Mouse (Mus musculus) embryonic facial prominence, embryonic 11.5 days (tissue): ENCODE results near the gene Setd1b. TPM values are rescaled to one million over a fixed set of nuclear protein-coding genes. Genes with fewer than 3 reads are reported as not detected.

Experiments
- ATAC-seq: fragments of 200-750 bp; cut with Nextera tagmentation; replicated peaks from 2 replicates; pipeline ENCODE4 v1.8.0; 2017; ENCODE audit warnings: low read depth; ENCODE audit not compliant: insufficient number of reproducible peaks, low FRiP score, low TSS enrichment
- DNase-seq: peaks from one replicate; pipeline ENCODE4 v3.0.0-alpha.2; 2015; ENCODE audit warnings: low spot score
- H3K27ac ChIP-seq: fragments of 300-500 bp; sonication (generic); replicated peaks from 2 replicates; pipeline ENCODE4 v1.5.1; 2014; ENCODE audit warnings: mild to moderate bottlenecking, low read depth, low read length, control low read depth
- H3K27me3 ChIP-seq: fragments of 300-500 bp; sonication (generic); 2 replicates; pipeline ENCODE4 v1.6.1; 2014; ENCODE audit warnings: mild to moderate bottlenecking, low read length, moderate library complexity, mixed read lengths; ENCODE audit not compliant: control insufficient read depth, insufficient read depth
- H3K36me3 ChIP-seq: fragments of 300-500 bp; sonication (generic); replicated peaks from 2 replicates; pipeline ENCODE4 v1.6.1; 2014; ENCODE audit warnings: low read depth, mild to moderate bottlenecking, low read length, moderate library complexity, mixed read lengths; ENCODE audit not compliant: control insufficient read depth, insufficient read depth
- H3K4me1 ChIP-seq: fragments of 300-500 bp; sonication (generic); 2 replicates; pipeline ENCODE4 v1.6.1; 2014; ENCODE audit warnings: low read length, mixed read lengths; ENCODE audit not compliant: control insufficient read depth, insufficient read depth
- H3K4me2 ChIP-seq: fragments of 300-500 bp; sonication (generic); 2 replicates; pipeline ENCODE4 v1.6.1; 2014; ENCODE audit warnings: low read depth, mild to moderate bottlenecking, control low read depth, low read length, moderate library complexity
- H3K4me3 ChIP-seq: fragments of 300-500 bp; sonication (generic); 2 replicates; pipeline ENCODE4 v1.5.1; 2014; ENCODE audit warnings: low read depth, low read length, control low read depth
- H3K9ac ChIP-seq: fragments of 300-500 bp; sonication (generic); replicated peaks from 2 replicates; pipeline ENCODE4 v1.6.1; 2014; ENCODE audit warnings: mild to moderate bottlenecking, control low read depth, low read length
- H3K9me3 ChIP-seq: fragments of 300-500 bp; sonication (generic); replicated peaks from 2 replicates; pipeline ENCODE4 v1.6.1; 2016; ENCODE audit warnings: mild to moderate bottlenecking, low read length, inconsistent platforms, mixed read lengths; ENCODE audit not compliant: control insufficient read depth
- WGBS: fragments of 180-500 bp; shearing (Covaris S2); extraction: QIAGEN DNeasy Blood & Tissue Kit; methylation state at CpG from one replicate; pipeline ENCODE4 v1.1.7; 2014; 5-methylcytosine and 5-hydroxymethylcytosine counted together
- polyA plus RNA-seq: library from polyadenylated mRNA; unstranded; fragments of >200 nt; fragmentation: Nextera tagmentation; extraction: Ambion mirVana; gene quantifications from 2 replicates; pipeline ENCODE4 v1.2.1, GENCODE M21; 2014

Gene Setd1b
- polyA plus RNA-seq, 1 experiment from 2014 or later = 9.6 TPM

DNA sequence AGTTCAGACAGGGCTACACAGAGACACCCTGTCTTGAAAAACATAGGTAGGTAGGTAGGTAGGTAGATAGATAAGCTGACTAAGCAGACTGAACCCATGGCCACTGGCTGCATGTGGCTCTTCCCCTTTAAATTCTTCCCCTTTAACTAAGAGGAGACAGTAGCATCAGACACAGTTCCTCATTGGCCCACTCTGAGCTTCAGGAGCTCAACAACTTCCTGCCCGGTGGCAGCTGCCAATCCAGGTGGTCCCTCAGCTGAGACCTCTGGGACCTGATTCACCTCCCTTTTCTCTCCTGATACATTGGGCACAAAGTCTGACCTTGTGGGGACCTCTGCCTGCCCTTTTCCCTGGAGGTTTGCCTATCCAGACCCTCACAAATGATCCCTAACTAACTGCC is 10.9 kb downstream of the Setd1b start:
- ATAC-seq = no peak
- no peaks in the 10 kb centered on the region for H3K9me3 ChIP-seq
- H3K4me1 ChIP-seq = peaks cover 4% of the 10 kb centered on the region
- H3K36me3 ChIP-seq = peaks cover 11% of the 10 kb centered on the region
- no peak overlapping the region for H3K27ac ChIP-seq
- no peaks in the 10 kb centered on the region for H3K27me3 ChIP-seq
- no peak overlapping the region for H3K4me3 ChIP-seq
- H3K4me2 ChIP-seq = no peak overlapping the region
- H3K9ac ChIP-seq = no peak overlapping the region
- 80% methylated on average over 1 of the region's 1 CpGs for WGBS
- DNase-seq = no peak

- H3K27ac ChIP-seq = no peak overlapping the region
- H3K9me3 ChIP-seq = no peaks in the 10 kb centered on the region
- no peak overlapping the region for H3K4me2 ChIP-seq
- ATAC-seq (0 out of 2 replicates have a peak, but pooled peaks have one; percentile 15), DNase-seq (peak; percentile 76)
- H3K4me3 ChIP-seq = no peak overlapping the region
- no peak overlapping the region for H3K9ac ChIP-seq
- H3K4me1 ChIP-seq = no peaks in the 10 kb centered on the region; the same call in 1 of the 2 replicates
- no peaks in the 10 kb centered on the region for H3K27me3 ChIP-seq
- H3K36me3 ChIP-seq = peaks cover 29% of the 10 kb centered on the region
- WGBS = 53% methylated on average over 7 of the region's 7 CpGs
Measured at GRCm38 (mm10) chr5:123155425-123155824, 13.4 kb downstream of the Setd1b start.

GRCm38 (mm10) chr5:123156763-123157162 is 14.8 kb downstream of the Setd1b start:
- Histone ChIP-seq H3K4me2 (no peak overlapping the region), H3K9ac (no peak overlapping the region), H3K36me3 (peaks cover 34% of the 10 kb centered on the region), H3K4me1 (no peaks in the 10 kb centered on the region), H3K27ac (no peak overlapping the region), H3K27me3 (no peaks in the 10 kb centered on the region), H3K4me3 (no peak overlapping the region), H3K9me3 (no peaks in the 10 kb centered on the region)
- WGBS = 85% methylated on average over 12 of the region's 12 CpGs
- no peak for ATAC-seq
- DNase-seq = no peak

GRCm38 (mm10) chr5:123157972-123158371 is 16.0 kb downstream of the Setd1b start:
- H3K9ac ChIP-seq = no peak overlapping the region
- no peaks in the 10 kb centered on the region for H3K27me3 ChIP-seq
- H3K4me3 ChIP-seq = no peak overlapping the region
- H3K9me3 ChIP-seq = no peaks in the 10 kb centered on the region
- H3K4me1 ChIP-seq = no peaks in the 10 kb centered on the region
- no peak overlapping the region for H3K4me2 ChIP-seq
- DNase-seq = no peak
- no peak overlapping the region for H3K27ac ChIP-seq
- peaks cover 28% of the 10 kb centered on the region for H3K36me3 ChIP-seq
- ATAC-seq = no peak
- WGBS = 89% methylated on average over 4 of the region's 4 CpGs

DNA sequence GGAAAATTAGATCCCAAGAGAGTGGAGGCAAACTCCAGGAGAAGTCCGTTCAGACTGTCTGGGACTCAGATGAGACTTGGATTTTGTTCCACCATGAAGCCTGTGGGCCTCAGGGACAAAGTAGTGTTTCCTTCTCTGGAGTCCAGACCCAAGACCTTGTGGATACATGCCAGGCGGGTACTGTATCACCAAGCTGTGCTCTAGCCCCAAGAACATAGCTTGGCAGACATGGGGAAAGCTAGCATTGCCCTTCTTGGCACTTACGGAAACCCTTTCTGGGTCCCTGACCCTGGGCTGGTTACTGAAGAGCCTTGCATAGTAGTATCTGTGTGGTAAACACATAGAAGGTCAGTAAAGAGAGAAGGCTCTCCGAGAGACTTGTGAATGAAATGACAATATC is 17.5 kb downstream of the Setd1b start:
- Histone ChIP-seq H3K27ac (no peak overlapping the region), H3K4me3 (no peak overlapping the region), H3K36me3 (peaks cover 36% of the 10 kb centered on the region), H3K9me3 (no peaks in the 10 kb centered on the region), H3K9ac (no peak overlapping the region), H3K4me1 (no peaks in the 10 kb centered on the region), H3K4me2 (no peak overlapping the region), H3K27me3 (no peaks in the 10 kb centered on the region)
- ATAC-seq = no peak
- no peak for DNase-seq
- WGBS = 92% methylated on average over 4 of the region's 4 CpGs

DNA sequence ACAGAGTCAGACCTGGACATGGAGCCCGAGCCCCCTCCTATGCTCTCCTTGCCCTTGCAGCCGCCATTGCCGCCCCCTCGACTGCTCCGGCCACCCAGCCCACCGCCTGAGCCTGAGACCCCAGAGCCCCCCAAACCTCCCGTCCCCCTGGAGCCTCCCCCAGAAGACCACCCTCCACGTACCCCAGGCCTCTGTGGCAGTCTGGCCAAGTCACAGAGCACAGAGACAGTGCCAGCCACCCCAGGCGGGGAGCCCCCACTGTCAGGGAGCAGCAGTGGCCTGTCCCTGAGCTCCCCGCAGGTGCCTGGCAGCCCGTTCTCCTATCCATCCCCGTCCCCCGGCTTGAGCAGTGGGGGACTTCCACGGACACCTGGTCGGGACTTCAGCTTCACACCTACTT is 17.9 kb downstream of the Setd1b start:
- peaks cover 36% of the 10 kb centered on the region for H3K36me3 ChIP-seq
- 93% methylated on average over 13 of the region's 15 CpGs for WGBS

GRCm38 (mm10) chr5:123160341-123160740 is 18.3 kb downstream of the Setd1b start:
- H3K4me1 ChIP-seq = no peaks in the 10 kb centered on the region
- 97% methylated on average over 15 of the region's 15 CpGs for WGBS
- H3K9ac ChIP-seq = no peak overlapping the region
- H3K27ac ChIP-seq = no peak overlapping the region
- H3K27me3 ChIP-seq = no peaks in the 10 kb centered on the region
- no peak overlapping the region for H3K4me3 ChIP-seq
- no peak for DNase-seq
- peaks cover 36% of the 10 kb centered on the region for H3K36me3 ChIP-seq
- no peaks in the 10 kb centered on the region for H3K9me3 ChIP-seq
- H3K4me2 ChIP-seq = no peak overlapping the region
- ATAC-seq = no peak

More for the DNA sequence above, 17.9 kb downstream of the Setd1b start:
- Histone ChIP-seq H3K27me3 (no peaks in the 10 kb centered on the region), H3K27ac (no peak overlapping the region), H3K9me3 (no peaks in the 10 kb centered on the region), H3K9ac (no peak overlapping the region), H3K4me1 (no peaks in the 10 kb centered on the region), H3K4me3 (no peak overlapping the region), H3K4me2 (no peak overlapping the region)
- DNase-seq (no peak), ATAC-seq (no peak)

GRCm38 (mm10) chr5:123162942-123163341 is 20.9 kb downstream of the Setd1b start:
- Histone ChIP-seq H3K36me3 (peaks cover 40% of the 10 kb centered on the region), H3K9ac (no peak overlapping the region), H3K27me3 (no peaks in the 10 kb centered on the region), H3K4me2 (no peak overlapping the region), H3K4me3 (no peak overlapping the region), H3K9me3 (no peaks in the 10 kb centered on the region), H3K4me1 (no peaks in the 10 kb centered on the region), H3K27ac (no peak overlapping the region)
- WGBS = 83% methylated on average over 9 of the region's 9 CpGs
- ATAC-seq = no peak
- no peak for DNase-seq
